Mouse (Mus musculus) lung, adult 18-20 months (tissue): Measurements from ENCODE around the gene Phospho1.
A peak's percentile ranks its signal among the peaks of the same experiment; 100 is the strongest.

Experiments
- DNase-seq, 2 experiments: peaks; one replicate each; pipeline ENCODE4 v3.0.0; 2022; ENCODE audit warnings: mixed read lengths in 2 of 2

The Phospho1 gene

GRCm38 (mm10) chr11:95814101-95814500 is 10.2 kb upstream of the Phospho1 start:
- DNase-seq: no peak

- DNase-seq: no peak
These were observed 9.4 kb upstream of the Phospho1 start for GRCm38 (mm10) chr11:95814857-95815256.

- no peak for DNase-seq
These were observed 8.9 kb upstream of the Phospho1 start for GRCm38 (mm10) chr11:95815412-95815811.

GRCm38 (mm10) chr11:95819138-95819537 is 5.2 kb upstream of the Phospho1 start:
- peak in 1 of 2 experiments; percentile 39 for DNase-seq

- no peak for DNase-seq
These were observed 2.8 kb upstream of the Phospho1 start for GRCm38 (mm10) chr11:95821511-95821910.

GRCm38 (mm10) chr11:95822437-95822836 is 1.9 kb upstream of the Phospho1 start:
- no peak for DNase-seq

- DNase-seq: peak; percentile 58 to 66
These were observed 561 bp downstream of the Phospho1 start for GRCm38 (mm10) chr11:95824877-95825243.

- no peak for DNase-seq
These were observed 1.3 kb downstream of the Phospho1 start for GRCm38 (mm10) chr11:95825625-95826024.

- no peak for DNase-seq
These were observed 2.2 kb downstream of the Phospho1 start for GRCm38 (mm10) chr11:95826317-95827167.

GRCm38 (mm10) chr11:95827168-95827447 is 2.8 kb downstream of the Phospho1 start:
- no peak for DNase-seq

- DNase-seq: peak; percentile 76 to 79
These were observed 3.3 kb downstream of the Phospho1 start for GRCm38 (mm10) chr11:95827464-95828085.

- DNase-seq: no peak
These were observed 4.1 kb downstream of the Phospho1 start for GRCm38 (mm10) chr11:95828181-95828964.

- DNase-seq: no peak
These were observed 5.3 kb downstream of the Phospho1 start for GRCm38 (mm10) chr11:95829526-95830050.

GRCm38 (mm10) chr11:95830411-95831275 is 6.3 kb downstream of the Phospho1 start:
- no peak for DNase-seq

- no peak for DNase-seq
These were observed 6.9 kb downstream of the Phospho1 start for GRCm38 (mm10) chr11:95831276-95831619.

- DNase-seq: no peak
These were observed 7.3 kb downstream of the Phospho1 start for GRCm38 (mm10) chr11:95831641-95832040.

- DNase-seq: no peak
These were observed 8.1 kb downstream of the Phospho1 start for GRCm38 (mm10) chr11:95832129-95833005.

GRCm38 (mm10) chr11:95833006-95833570 is 8.8 kb downstream of the Phospho1 start:
- no peak for DNase-seq

GRCm38 (mm10) chr11:95833631-95834142 is 9.4 kb downstream of the Phospho1 start:
- DNase-seq: no peak

GRCm38 (mm10) chr11:95834143-95834667 is 9.9 kb downstream of the Phospho1 start:
- DNase-seq: peak; percentile 71 to 73
